Mouse (Mus musculus) embryonic fibroblast, embryonic 13.5 days (primary cell): Measurements from ENCODE around the gene Atf2. TPM values are rescaled to one million over a fixed set of nuclear protein-coding genes. Genes with fewer than 3 reads are reported as not detected.

Experiments used
- H3K27ac ChIP-seq: 2 replicates; pipeline ENCODE4 v1.5.1; 2012; ENCODE audit warnings: low read length, control low read depth, inconsistent platforms; ENCODE audit not compliant: insufficient read depth
- H3K4me1 ChIP-seq: 2 replicates; pipeline ENCODE4 v1.6.1; 2011; ENCODE audit warnings: low read length; ENCODE audit not compliant: control insufficient read depth, insufficient read depth
- H3K4me3 ChIP-seq: 2 replicates; pipeline ENCODE4 v1.5.1; 2011; ENCODE audit warnings: mild to moderate bottlenecking, control low read depth, low read length; ENCODE audit not compliant: insufficient read depth
- CTCF ChIP-seq: IDR thresholded peaks from 2 replicates; pipeline ENCODE4 v1.5.1; 2011; ENCODE audit warnings: mild to moderate bottlenecking, control low read depth, low read length, moderate library complexity, borderline replicate concordance; ENCODE audit not compliant: insufficient read depth
- POLR2A ChIP-seq: IDR thresholded peaks from 2 replicates; pipeline ENCODE4 v1.6.1; 2011; ENCODE audit warnings: low read depth, mild to moderate bottlenecking, control low read depth, low read length, moderate library complexity
- polyA plus RNA-seq: library from polyadenylated mRNA; stranded (reverse); fragments of >200 nt; gene quantifications from 2 replicates; pipeline ENCODE4 v1.2.4, GENCODE M21; 2011; ENCODE audit warnings: low read depth; ENCODE audit not compliant: missing spikeins, insufficient read length

The Atf2 gene
- polyA plus RNA-seq, 1 experiment: 77.2 TPM

DNA sequence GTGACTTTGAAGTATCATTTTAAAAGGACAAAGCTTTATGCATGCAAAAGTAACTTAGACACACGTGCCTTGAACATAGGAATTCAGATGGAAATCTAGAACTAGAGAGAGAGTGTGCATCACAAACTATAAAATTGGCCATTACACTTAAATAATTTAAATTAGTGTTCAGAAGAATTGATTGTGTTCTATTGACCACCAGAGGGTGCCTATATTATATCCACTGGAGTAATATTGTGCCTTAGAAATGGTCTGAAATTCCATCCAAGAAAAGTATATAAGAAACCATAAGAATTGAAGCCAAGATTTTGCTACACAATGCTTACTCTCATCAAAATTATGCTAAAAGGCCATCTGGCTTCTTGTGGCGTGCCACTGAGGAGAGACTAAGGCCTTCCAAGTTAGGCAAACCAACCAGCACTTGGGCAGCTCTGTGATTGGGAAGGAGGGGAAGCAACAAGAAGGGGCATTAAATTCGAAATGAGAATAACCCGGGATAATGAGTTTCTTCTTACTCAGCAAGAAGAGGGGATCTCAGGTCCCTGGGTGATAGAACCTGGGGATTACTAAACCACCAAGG lies 113.3 kb downstream of the Atf2 start:
- Histone ChIP-seq H3K27ac (no peak overlapping the region), H3K4me3 (no peak overlapping the region), H3K4me1 (no peaks in the 10 kb centered on the region)
- no peak for TF ChIP-seq POLR2A
- TF ChIP-seq CTCF: no peak

DNA sequence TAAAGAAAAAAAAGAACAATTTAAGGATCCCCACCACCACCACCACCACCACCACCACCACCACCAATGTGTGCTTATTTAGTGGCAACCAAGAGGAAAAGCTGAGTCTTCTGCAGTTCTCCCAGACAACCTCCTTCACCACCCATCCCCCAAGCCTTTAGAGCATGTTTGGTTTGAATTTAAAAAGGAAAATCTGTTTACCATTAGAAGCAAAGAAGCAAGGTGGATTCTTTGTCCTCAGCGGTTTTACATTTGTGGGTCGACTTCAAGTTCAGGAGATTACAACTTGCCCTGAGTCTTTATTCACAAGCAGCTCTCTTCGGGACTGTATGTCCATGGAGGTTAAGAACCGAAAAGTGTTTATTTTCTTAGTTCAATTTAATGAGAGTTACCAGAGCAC lies 115.5 kb downstream of the Atf2 start:
- Histone ChIP-seq H3K4me3 (no peak overlapping the region), H3K27ac (no peak overlapping the region), H3K4me1 (no peaks in the 10 kb centered on the region)
- TF ChIP-seq POLR2A (no peak), CTCF (no peak)

DNA sequence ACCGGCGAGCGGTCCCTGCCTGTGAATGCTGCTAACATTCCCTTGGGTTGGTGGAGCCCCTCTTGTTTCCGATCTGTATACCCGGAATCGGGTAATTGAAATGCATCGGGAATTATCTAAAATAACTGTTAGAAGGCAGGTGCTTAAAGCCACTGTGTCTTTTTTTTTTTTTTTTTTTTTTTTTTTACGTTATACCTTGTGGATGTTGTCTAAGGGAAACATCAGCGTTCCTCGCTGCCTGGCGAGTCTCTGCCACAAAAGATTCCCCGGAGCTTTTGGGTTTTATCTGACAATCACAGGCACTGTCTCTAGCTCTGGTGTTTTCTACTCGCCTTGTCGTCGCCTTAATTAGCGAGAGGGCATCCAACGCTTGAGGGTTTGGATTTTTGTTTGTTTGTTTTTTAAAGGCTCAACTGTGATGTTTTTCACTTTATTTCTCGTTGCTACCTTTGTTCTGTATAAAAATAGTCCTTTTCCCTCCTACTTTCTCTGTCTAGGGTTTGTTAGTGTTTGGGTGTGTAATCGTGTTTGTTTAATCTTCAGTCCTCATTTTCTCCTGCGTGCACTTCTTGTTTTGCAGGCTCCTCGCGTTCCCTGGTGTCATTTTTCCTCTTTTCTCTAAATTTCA lies 116.6 kb downstream of the Atf2 start:
- Histone ChIP-seq H3K4me1 (no peaks in the 10 kb centered on the region), H3K27ac (no peak overlapping the region), H3K4me3 (peak overlapping the region; percentile 63)
- no peak for TF ChIP-seq POLR2A
- no peak for TF ChIP-seq CTCF

DNA sequence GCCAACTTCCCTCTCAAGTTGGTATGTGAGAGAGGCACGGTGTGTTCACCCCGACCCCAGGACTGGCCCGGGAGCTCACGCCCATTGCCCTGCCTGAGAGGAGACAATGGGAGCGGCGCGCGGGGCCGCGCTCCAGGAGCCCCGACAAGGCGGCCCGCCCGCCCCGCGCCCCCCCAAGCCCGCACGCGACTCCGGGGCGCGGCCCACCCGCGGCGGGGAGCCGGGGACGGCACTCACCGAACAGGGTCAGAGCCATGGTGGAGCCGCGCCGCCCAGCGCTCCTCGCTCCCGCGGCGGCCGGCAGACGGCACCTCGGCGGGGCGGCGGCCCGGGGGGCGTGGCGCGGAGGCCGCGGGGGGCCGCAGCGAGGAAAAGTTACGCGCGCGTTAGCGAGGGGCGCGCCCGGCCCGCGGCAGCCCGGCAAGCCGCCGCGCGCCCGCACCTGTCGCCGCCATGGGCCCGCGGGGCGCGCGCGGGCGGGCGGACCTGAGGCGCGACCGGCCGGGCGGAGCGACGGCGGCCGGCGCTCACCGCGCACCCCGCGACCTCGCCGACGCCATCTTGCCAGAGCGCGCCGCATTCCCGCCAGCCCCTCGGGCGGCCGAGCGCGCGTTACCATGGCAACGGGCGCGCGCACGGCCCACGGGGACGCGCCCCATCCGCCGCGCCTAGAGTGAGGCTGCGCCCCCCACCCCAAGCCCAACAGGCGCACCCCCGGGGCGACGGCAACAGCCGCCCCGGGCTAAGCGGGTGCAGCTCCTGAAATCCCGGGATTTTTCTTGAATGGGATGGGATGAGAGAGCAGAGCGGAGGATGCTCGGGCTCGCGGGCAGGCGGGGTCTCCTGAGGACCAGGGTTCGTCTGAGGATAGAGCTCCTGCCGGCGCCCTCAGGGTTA lies 117.4 kb downstream of the Atf2 start, which contains the start of gene Chn1:
Gene Chn1 (minus strand): TSS at position 561 of the 897 bp plus-strand sequence.
- peak within 1 kb of the TSS; percentile 63 for H3K4me3 ChIP-seq
- H3K27ac ChIP-seq: no peak within 1 kb of the TSS
- TF ChIP-seq POLR2A (no peak), CTCF (no peak)
- no peaks in the 10 kb centered on the region for H3K4me1 ChIP-seq

DNA sequence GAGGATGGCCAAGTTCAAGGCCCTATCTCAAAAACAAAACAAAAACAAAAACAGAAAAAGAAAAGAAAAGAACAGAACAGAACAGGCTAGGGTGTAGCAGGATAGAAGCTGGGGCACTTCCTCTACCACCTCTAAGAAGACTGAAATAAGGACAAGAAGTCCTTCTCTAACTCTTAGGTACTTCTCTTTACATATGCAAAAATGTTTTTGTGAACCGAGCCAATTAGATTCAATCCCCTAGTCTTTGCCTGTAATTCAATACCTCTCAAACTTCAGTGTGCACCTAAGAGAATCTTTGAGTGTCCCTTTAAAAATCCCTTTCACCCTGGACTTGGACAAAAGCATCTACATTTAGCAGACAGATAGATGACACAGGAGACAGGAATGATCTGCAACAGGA lies 119.5 kb downstream of the Atf2 start:
- H3K27ac ChIP-seq: no peak overlapping the region
- H3K4me1 ChIP-seq: no peaks in the 10 kb centered on the region
- no peak for TF ChIP-seq POLR2A
- no peak for TF ChIP-seq CTCF
- H3K4me3 ChIP-seq: no peak overlapping the region

DNA sequence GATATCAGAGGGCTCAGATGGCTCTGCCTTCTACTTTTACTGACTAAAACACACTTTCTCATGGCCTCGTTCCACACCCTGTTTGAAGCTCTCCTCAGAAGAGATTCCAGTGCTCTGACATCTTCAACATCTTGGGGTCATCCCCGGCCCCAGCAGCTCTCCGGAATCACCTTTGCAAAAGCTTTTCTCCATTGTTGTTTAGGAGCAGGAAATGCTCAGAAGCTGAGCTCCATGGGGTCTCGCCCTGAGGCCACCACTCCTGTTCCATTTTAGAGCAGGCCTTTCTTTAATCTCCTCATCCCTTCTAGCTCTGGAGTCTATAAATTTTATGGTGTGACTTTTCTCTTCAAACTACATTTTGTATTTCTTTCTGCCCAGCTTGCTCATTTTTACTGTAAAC lies 123.8 kb downstream of the Atf2 start:
- Histone ChIP-seq H3K27ac (no peak overlapping the region), H3K4me3 (no peak overlapping the region), H3K4me1 (no peaks in the 10 kb centered on the region)
- TF ChIP-seq CTCF (no peak), POLR2A (no peak)

Other genes with a start within 250 kb of the Atf2 start
- 17.9 and 20.1 TPM in 2 replicates for gene Chn1, start 117.3 kb downstream of the Atf2 start, polyA plus RNA-seq
- 388 and 438 TPM in 2 replicates for gene Atp5g3, start 18.7 kb upstream of the Atf2 start, polyA plus RNA-seq